Mouse (Mus musculus): ENCODE results near the gene Ncor1. TPM values are rescaled to one million over a fixed set of nuclear protein-coding genes. Genes with fewer than 3 reads are reported as not detected.
"Not testable (repeated sequence)": the region's sequence is repeated elsewhere in the genome, so short reads cannot be mapped to it uniquely, and the experiment has no call there.

The Ncor1 gene
- polyA plus RNA-seq, 1 experiment: 96.8 TPM

DNA sequence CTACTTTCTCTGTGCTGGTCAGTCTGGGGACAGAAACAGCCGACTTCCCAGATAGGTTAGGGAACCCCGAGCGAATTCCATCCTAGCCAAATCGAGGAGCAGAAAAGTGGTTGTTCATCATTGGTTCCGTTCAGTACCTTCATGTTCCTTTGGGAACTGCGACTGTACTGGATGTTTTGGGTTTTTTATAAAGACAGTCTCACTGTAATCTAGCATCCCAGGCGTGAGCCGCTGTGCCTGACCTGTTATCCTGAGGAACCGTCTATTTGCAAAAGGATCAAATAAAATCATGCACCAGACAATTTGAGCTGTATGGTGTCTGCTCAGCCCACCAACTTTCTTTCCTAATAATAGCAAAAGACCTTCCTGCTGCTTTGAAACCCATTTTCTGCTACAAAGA is 439 bp upstream of the Ncor1 start:
- no peak for DNase-seq (ENCODE audit: low read depth)

DNA sequence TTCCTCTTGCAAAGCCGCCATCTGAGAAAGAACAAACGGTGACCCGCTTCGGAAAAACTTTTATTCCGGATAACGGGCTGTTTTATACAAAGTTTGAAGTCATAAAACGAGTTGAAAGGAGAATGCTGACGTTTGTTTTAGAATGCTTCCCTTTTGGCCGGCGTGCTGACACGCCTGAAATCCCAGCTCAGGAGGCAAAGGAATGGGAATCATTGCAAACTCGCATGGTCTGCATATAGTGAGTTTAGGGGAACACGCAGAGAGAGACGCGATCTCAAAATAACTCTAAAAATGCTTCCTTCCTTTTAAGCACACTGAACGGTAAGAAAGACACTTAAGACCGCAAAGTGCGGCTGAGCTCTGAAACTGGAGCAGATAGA is 460 bp downstream of the Ncor1 start:
- no peak for DNase-seq (ENCODE audit: low read depth)

DNA sequence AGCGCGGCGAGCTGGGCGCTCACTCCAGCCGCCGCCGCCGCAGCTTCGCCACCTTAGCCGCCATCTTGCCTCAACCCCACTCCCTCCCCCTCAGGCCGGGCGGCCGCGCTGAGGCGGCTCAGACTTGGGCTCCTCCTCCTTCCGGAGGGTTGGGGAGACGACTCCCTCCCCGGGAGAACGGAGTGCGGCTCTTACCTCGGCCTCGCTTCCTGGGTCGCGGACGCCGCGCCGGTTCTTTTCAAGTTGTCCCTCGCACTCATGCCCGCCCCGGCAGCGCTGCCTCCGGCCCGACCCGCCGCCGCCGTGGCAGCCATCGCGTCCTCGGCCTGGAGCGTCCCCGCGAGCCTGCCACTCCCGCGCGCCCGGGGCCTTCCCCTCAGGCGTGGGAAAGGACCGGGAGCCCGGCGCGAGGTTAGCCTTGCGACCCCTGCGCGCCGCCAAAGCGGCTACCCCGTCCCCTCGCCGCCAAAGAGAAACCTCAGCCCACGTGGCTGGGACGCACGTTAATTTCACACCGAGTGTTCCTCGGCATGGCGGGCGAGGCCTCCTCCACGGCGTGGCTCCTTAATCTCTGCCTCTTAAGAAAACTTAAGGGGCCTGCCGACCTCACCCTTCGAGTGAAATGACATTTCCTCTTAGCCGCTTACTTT is 975 bp downstream of the Ncor1 start:
- no peak for DNase-seq (ENCODE audit: low read depth)

DNA sequence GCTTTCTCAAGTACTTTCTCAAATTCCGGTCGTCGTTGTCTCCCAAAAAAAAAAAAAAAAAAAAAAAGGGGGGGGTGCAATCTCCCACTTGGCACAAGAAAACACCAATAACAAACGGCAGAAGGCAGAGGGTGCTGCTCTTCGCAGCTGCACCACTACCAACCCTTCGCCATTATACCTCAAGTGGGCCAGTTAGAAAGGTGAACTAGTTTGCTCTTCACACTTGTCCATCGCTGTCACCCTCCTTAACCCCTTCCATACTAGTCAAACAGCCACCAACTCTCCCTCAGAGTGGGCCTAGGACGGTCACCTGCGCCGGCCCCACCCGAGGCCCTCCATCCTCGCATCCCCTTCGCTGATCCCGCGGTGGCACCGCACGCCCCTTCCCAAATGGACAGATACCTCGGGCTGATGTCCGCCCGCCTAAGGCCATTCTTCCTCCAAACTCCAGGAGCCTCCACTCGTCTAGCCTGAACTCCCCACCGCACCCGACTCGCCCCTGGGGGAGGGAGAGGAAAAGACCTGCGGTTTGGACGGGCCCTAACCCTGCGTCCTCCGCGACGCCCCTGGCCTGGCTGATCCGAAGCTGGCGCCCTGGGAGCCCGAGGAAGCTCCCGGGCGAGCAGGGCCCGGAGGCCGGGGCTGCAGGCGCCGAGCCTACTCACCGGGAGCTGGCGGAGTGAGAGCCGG is 1.7 kb downstream of the Ncor1 start:
- DNase-seq (ENCODE audit: low read depth): no peak

DNA sequence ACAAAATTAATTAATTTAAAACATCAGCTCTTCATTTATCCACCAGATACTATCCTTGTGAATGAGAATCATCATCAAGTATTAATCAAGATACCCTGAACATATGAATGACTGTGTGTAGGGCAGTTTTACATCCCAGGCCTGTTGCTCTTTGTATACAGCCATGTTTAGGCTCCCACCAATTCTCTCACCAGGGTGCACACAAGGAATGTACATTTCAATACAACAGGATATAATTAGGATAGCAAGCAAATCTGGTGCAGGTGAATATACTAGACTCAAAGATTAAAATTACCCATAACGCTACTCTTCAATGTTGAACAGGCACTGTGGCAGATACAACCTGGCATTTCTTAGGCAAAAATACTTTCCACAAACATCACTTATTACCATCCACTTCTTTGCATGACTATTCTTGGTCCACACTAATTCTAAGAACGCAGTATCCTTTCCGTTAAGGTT is 2.3 kb downstream of the Ncor1 start:
- DNase-seq (ENCODE audit: low read depth): no peak

DNA sequence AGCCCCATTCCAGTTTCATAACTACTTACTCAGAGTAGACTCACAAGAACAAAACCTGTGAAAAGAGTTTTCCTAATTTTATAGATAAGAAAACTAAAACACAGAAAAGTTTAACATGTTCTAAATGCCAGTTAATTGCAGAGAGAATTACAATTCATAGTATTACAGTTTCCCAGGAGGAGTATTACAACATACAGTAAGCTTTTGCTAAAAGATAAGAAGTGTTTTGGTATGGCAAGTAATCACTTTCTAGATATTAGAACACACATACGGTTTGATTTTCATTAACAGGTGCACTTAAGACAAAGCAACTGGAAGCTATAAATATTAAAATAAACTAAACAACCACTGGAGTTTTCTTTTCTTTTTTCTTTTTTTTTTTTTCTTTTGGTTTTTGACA is 3.1 kb downstream of the Ncor1 start:
- no peak for DNase-seq (ENCODE audit: low read depth)

DNA sequence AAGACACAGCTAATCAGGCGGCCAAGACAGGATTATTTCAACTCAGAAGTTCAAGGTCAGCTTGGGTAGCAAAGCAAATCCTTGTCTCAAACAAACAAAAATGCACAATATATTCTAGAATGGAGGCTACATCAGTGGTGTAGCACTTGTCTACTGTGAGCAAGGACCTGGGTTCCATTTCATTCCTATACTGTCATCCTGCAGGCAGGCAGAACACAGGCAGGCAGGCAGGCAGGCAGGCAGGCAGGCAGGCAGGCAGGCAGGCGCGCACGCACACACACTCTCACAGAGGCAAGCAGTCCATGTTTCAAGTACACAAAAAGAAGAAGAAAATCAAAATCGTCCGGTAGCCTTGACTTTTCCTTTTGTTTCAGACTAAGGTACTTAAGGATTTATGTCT is 9.4 kb downstream of the Ncor1 start:
- DNase-seq (ENCODE audit: low read depth): no peak

DNA sequence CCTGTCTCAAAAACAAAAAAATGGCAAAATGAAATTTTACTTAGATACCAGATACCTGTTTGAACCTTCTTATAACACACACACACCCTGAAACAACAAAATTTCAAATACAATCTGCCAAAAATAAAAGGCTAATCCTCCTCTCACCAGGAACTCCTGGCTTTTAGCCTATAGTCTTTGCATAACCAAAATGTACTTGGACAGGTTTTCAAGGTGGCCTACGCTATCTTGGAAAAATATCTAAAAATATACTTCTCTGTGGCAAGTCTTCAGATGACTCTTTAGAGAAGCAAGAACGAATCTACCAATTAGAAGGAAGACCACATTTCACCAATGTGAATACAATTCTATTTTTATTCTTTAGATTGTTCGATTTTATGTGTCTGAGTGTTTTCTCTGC is 12.5 kb downstream of the Ncor1 start:
- DNase-seq (ENCODE audit: low read depth): no peak

DNA sequence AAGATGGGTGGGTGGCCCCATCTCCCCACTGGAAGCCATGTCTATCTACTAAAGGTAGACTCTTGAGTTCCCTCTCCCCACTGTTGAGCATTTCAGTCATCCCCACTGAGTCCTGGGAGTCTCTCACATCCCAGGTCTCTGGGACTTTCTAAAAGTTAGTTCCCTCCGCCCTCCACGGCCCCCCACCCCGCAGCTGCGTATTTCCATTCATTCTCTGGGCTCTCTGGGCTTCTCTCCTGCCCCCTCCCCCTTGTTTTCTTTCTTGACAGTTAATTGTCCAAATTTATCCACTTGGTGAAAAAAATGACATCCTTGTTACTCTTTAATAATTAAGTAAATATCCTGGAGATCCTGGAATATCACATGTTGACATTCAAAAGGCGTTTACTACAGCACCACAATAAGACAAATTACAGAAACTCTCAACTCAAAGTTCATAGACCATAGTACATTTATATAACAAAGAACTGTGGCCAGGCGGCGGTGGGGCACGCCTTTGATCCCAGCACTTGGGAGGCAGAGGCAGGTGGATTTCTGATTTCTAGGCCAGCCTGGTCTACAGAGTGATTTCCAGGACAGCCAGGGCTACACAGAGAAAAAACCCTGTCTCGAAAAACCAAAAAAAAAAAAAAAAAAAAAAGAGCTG is 17.5 kb downstream of the Ncor1 start:
- no peak for DNase-seq (ENCODE audit: low read depth)

DNA sequence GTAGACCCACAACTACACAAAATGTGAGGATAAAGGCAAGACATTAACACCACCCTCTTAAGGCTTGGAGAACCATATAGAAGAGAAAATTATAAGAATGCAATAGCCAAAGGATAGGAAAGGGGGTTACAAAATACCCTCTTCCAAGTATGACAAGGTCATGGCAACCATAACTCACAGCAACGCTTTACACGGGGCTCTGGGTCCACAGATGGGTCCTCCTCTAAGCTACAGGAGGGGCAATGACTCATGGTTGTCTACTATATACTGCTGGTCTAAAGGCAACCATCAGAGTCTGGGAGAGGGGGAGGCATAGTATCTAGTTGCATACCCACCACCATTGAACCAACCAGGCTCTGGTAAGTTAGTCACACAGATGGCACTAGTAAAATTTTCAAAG is 26.1 kb downstream of the Ncor1 start:
- DNase-seq (ENCODE audit: low read depth): no peak

DNA sequence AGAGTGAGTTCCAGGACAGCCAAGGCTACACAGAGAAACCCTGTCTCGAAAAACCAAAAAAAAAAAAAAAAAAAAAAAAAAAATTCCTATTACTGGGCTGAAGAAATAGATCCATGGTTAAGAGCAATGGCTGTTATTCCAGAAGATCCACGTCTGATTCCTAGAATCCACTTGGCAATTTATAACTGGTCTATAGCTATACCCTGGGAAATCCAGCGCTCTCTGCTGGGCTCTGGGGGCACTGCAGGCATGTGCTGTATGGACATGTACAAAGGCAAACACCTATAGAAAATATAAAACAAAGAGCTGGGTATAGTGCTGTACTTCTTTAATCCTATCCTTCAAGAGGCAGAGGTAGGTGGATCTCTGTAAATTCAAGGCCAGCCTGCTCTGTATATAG is 31.2 kb downstream of the Ncor1 start:
- DNase-seq (ENCODE audit: low read depth): no peak

DNA sequence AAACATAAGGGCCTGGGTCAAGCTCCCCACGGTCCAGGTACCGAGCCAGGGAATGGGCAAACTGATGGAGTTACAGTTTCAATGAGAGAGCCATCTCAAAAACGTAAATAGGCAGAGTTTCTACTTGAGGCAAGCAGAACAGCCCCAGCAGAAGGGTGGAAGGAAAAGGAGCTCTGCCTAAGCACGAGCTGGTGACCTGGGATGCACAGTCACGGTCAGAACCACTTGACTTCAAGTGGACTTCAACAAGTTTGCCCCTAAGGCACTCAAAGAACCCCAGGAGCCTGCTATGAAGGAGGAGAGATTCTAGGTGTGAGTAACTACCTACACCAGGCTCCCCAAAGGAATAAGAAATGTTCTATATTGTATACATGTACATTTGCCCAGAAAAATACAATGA is 32.1 kb downstream of the Ncor1 start:
- DNase-seq (ENCODE audit: low read depth): no peak

DNA sequence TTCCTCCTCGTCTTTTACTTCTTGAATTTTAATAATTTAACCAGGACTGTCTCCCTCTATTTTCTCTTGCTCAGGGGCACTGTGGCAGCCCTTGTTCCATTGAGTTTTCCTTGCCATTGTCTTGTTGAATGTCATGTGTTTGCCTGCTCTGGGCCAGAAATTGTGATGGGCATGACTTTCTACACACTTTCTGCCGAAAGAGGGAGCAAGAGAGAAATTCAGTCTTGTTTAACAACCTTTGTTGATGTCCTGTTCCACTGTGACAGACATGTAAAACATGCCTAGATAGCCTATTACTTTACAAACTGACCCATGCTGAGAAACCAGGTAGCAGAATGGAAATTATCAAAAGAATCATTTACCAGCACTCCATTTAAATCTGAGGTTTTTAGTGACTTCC is 33.8 kb downstream of the Ncor1 start:
- no peak for DNase-seq (ENCODE audit: low read depth)

DNA sequence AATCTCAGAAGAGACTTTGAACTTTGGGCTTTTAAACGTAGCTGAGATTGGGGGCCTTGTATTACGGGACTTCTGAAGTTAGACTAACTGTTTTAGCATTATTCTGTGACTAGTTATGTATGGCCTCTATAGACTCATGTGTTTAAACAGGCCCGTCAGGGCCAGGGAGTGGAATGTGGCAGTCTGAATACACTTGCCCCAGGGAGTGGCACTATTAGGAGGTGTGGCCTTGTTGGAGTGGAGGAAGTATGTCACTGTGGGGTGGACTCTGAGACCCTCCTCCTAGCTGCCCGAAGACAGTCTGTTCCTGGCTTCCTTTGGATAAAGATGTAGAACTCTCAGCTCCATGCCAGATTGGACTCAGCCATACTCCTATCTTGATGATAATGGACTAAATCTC is 43.3 kb downstream of the Ncor1 start:
- DNase-seq (ENCODE audit: low read depth): no peak

DNA sequence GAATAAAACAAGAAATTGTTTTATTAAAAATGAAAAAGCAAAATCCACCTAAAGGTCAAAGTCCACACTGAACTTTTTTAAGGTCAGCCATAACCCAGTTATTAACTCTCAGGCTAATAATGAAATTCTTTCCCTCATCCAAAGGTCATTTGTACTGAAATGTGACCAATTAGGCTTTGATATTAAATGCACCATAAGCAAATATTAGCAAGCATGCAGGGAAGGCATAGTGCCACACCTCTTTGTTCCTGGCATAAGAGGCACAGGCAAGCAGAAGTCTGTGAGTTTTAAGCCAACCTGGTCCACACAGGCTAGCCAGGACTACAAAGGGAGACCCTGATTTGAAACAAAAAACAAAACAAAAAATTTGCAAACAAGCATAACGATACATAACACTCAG is 48.7 kb downstream of the Ncor1 start:
- DNase-seq (ENCODE audit: low read depth): no peak

DNA sequence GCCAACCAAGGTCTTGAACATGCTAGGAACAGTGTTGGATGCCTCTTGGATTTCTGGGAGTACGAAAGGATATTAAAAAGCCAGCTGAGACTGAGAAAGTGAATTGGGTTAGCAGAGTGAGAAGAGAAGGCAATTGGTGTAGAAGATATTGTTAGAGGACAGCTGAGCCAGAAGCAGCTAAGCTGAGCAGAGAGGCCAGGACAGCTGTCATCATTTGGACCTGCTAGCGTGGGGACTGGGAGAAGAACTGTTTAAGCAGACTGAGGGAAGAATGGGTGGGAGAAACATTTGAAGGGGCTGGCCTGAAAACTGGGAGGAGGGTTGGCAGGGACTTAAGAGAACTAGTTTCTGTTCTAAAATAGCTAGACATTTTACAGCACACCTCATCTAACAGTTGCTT is 49.5 kb downstream of the Ncor1 start:
- DNase-seq (ENCODE audit: low read depth): no peak

DNA sequence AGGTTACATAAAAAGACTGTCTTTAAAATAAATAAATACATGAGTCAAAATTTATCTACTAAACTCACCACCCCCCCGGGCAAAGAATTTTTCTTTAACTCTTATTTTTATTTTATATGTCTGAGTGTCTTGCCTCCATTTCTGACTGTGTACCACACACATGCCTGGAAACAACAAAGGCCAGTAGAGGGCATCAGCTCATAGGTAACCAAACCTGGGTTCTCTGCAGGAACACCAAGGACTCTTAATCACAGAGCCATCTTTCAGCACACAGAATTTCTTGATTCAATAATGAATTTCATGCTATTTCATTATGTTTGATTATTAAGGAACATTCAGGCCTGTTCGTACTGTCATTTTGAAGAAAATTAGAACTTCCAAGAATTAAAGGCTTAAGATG is 61.9 kb downstream of the Ncor1 start:
- no peak for DNase-seq (ENCODE audit: low read depth)

DNA sequence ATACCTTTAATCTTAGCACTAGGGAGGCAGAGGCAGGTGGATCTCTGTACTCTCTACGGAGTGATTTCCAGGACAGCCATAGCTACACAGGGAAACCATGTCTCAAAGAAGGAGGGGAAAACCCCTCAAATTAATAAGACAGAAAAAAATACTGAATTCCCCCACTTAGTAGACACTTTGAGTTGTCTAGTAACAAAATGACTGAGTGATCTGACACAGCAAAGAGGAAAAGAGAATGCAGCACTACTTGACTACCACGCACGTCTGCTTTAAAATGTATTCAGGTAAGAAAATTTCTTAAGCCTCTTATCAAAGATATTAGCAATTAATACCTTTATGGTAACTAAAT is 70.0 kb downstream of the Ncor1 start:
- no peak for DNase-seq (ENCODE audit: low read depth)

DNA sequence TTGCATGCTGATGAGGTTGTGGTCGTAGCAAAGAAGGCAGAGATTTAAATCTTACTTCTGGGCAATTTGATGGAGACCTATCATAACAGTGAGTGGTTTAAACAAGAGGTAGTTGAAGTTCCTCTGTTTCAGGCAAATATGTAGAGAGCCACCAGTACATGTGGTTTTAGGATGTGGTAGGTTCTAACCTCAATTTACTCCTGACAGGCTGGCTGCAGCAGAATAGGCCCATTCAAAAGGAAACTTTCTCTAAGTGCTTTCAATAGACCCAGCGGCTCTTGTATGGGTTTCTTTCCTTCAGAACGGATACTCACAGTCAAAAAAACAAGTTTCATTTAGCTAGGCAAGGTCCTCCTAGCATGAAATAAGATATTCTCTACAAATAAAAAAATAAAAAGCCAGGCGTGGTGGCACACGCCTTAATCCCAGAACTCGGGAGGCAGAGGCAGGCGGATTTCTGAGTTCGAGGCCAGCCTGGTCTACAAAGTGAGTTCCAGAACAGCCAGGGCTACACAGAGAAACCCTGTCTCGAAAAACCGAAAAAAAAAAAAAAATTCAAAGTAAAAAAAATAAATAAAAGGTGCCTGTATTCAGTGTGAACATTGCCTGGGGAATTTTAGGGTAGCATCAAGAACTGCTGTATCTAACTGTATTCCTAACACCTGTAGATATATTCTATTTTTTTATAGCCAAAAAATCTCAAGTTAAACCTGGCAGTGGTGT is 70.6 kb downstream of the Ncor1 start:
- no peak for DNase-seq (ENCODE audit: low read depth)

DNA sequence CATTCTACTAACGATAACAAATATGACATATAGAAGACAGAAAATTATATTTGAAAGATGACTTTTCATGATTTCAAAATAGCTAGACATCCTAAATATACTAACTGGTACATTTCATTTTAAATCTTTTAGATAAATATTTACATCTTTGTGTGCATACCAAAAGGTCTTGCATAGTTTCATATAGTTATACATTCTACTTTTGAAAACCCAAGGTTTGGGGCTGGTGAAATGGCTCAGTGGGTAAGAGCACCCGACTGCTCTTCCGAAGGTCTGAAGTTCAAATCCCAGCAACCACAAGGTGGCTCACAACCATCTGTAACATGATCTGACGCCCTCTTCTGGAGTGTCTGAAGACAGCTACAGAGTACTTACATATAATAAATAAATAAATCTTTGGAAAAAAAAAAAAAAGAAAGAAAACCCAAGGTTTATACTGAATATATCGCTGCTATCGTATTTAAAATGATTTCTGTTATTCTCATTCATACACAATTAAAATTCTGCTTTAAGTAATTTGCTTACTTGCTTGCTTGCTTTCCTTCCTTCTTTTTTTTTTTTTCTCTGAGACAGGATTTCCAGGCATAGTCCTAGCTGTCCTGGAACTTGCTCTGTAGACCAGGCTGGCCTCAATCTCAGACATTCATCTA is 81.0 kb downstream of the Ncor1 start:
- not testable (repeated sequence) for DNase-seq (ENCODE audit: low read depth)

DNA sequence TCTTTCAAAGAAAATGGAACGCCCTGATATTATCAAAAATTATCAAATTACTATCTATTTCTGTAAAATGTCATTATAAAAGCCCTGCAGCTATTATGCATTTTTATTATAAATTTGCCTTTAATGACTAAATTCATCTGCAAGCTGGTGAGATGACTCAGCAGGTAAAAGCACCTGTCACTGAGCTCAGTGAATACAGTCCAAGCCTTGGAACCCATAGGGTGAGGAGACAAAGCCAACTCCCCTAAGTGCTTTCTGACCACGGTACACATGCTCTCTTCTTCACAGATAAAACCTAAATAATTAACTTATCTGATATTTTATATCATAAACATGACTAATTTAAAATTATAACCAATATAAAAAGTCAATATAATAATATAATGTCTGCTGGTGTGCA is 86.6 kb downstream of the Ncor1 start:
- DNase-seq (ENCODE audit: low read depth): no peak

DNA sequence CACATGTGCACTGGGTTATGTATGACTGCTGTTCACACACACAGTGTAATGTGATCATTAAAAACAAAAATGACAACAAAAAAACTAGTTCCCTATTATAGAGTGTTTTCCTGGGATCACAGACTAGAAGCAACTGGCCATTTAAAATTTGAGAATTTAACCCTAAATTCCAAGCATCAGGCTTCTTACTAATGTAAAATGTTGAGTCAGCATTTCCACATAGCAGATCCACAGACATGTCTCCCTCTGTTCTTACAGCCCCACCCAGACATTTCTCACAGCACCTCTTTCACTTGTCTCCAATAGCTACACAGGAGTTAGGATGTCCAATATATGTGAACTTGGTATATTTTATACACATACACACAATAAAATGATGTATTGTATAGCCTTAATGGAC is 88.4 kb downstream of the Ncor1 start:
- no peak for DNase-seq (ENCODE audit: low read depth)

Measured in gonadal fat pad, adult 2 months (tissue).